ENCODE assay signal across 31 mouse cellular contexts in the genomic region with DNA sequence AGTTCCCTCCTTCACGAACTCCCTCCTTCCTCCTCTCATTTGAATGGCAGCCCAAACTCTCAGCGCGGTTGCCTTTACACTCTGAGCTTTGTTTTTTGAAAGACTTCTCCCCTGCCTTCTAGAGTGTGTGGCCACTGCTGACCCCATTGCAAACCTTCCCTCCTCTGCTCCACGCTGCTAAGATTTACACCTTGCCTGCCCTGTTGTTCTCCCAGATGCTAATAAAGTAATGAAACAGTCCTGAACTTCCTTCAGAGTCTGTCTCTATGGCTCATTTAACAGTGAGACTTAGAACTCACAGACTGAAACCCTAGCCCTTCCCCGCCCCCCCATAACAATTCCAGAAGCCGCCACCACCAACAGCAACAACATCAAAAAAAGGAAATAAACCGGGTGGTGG. TPM values are rescaled to one million over a fixed set of nuclear protein-coding genes. Genes with fewer than 3 reads are reported as not detected.
DNase-seq lines count a peak whose midpoint lies in the region; ATAC-seq and TF ChIP-seq lines count a peak whose summit lies in the region.
"Had no signal": no experiment of that assay in that cellular context is flagged by ENCODE, and none has a peak within 500 bp of the region (broad histone marks: within the 10 kb centered on the region; RNA-seq: fewer than 3 reads in every experiment).

No protein-coding gene starts in this region.

- TF ChIP-seq EP300 in liver, postnatal 0 days (IDR thresholded peaks at IDR 0.05; ENCODE audit: low read depth): no peak
- no peak for TF ChIP-seq EP300 in heart, adult 2 months (IDR thresholded peaks at IDR 0.05; ENCODE audit: insufficient read depth, low read depth, low read length)

- 12% methylated on average over 7 of the region's 7 CpGs for WGBS in kidney, embryonic 16.5 days
- WGBS in liver, embryonic 13.5 days (ENCODE audit: insufficient replicate concordance): 84% methylated on average over 7 of the region's 7 CpGs
- 81% methylated on average over 7 of the region's 7 CpGs for WGBS in liver, postnatal 0 days (ENCODE audit: insufficient replicate concordance)
- WGBS in liver, embryonic 16.5 days (ENCODE audit: insufficient replicate concordance): 84% methylated on average over 7 of the region's 7 CpGs
- 84% methylated on average over 7 of the region's 7 CpGs for WGBS in heart, adult 2 months

- H3K4me3 ChIP-seq in kidney, embryonic 16.5 days (ENCODE audit: low read length): no peak overlapping the region
- no peak overlapping the region for H3K4me3 ChIP-seq in liver, embryonic 13.5 days (replicated peaks)
- H3K4me3 ChIP-seq in liver, postnatal 0 days (ENCODE audit: low read depth, low read length): no peak overlapping the region
- H3K4me3 ChIP-seq in testis, adult 2 months (ENCODE audit: control insufficient read depth, low read depth, low read length): peak overlapping the region; percentile 62
- no peak overlapping the region for H3K4me3 ChIP-seq in liver, embryonic 16.5 days (ENCODE audit: low read depth, low read length)
- H3K4me3 ChIP-seq in heart, adult 2 months: no peak overlapping the region
- H3K4me3 ChIP-seq: forebrain, embryonic 10.5 days; forebrain, embryonic 13.5 days; hindbrain, embryonic 10.5 days; hindbrain, embryonic 13.5 days had no signal

- H3K9me3 ChIP-seq in kidney, embryonic 16.5 days (ENCODE audit: low read length): no peaks in the 10 kb centered on the region
- H3K9me3 ChIP-seq in liver, embryonic 13.5 days (replicated peaks): no peaks in the 10 kb centered on the region
- H3K9me3 ChIP-seq in liver, postnatal 0 days (ENCODE audit: low read length): no peaks in the 10 kb centered on the region
- no peaks in the 10 kb centered on the region for H3K9me3 ChIP-seq in liver, embryonic 16.5 days (replicated peaks; ENCODE audit: control insufficient read depth, low read length)
- H3K9me3 ChIP-seq: forebrain, embryonic 10.5 days; forebrain, embryonic 13.5 days; hindbrain, embryonic 10.5 days; hindbrain, embryonic 13.5 days had no signal

- DNase-seq in kidney, adult 9 months: no peak
- no peak for DNase-seq in liver, embryonic 13.5 days
- DNase-seq in liver, postnatal 0 days: no peak
- DNase-seq in testis, postnatal 14 days (ENCODE audit: low spot score): no peak
- no peak for DNase-seq in heart, adult 2 months
- DNase-seq: adrenal gland, postnatal 10 days; adrenal gland, postnatal 36 days; cerebellum, adult 18-20 months; cerebellum, adult 9-10 months; cerebellum, postnatal 14 days; gastrocnemius, postnatal 10 days; gastrocnemius, postnatal 36 days had no signal

- no peak for TF ChIP-seq POLR2A in testis, adult 2 months (IDR thresholded peaks at IDR 0.05; ENCODE audit: control insufficient read depth, low read depth, low read length)
- no peak for TF ChIP-seq POLR2A in heart, adult 2 months (IDR thresholded peaks at IDR 0.05; ENCODE audit: insufficient read depth, low read depth, low read length)

- no peaks in the 10 kb centered on the region for H3K27me3 ChIP-seq in kidney, embryonic 16.5 days (ENCODE audit: insufficient read depth, low read length)
- H3K27me3 ChIP-seq in liver, embryonic 13.5 days: no peaks in the 10 kb centered on the region
- H3K27me3 ChIP-seq in liver, postnatal 0 days (ENCODE audit: insufficient read depth, low read length): no peaks in the 10 kb centered on the region
- H3K27me3 ChIP-seq in testis, adult 2 months (ENCODE audit: control insufficient read depth, insufficient read depth, low read length): no peaks in the 10 kb centered on the region
- H3K27me3 ChIP-seq in liver, embryonic 16.5 days (ENCODE audit: control insufficient read depth, insufficient read depth, low read depth, low read length): no peaks in the 10 kb centered on the region
- no peaks in the 10 kb centered on the region for H3K27me3 ChIP-seq in heart, adult 2 months (ENCODE audit: control insufficient read depth, insufficient read depth, low read length)
- H3K27me3 ChIP-seq: forebrain, embryonic 13.5 days; hindbrain, embryonic 13.5 days; Patski had no signal

- intact Hi-C loops in heart, adult 2 months (cut with DNase I): no loop called here

- no peaks in the 10 kb centered on the region for H3K36me3 ChIP-seq in kidney, embryonic 16.5 days (ENCODE audit: insufficient read depth, low read length)
- no peaks in the 10 kb centered on the region for H3K36me3 ChIP-seq in liver, embryonic 13.5 days
- no peaks in the 10 kb centered on the region for H3K36me3 ChIP-seq in liver, postnatal 0 days (replicated peaks; ENCODE audit: insufficient read depth, low read length)
- no peaks in the 10 kb centered on the region for H3K36me3 ChIP-seq in testis, adult 2 months (ENCODE audit: control insufficient read depth, insufficient read depth, low read length)
- no peaks in the 10 kb centered on the region for H3K36me3 ChIP-seq in liver, embryonic 16.5 days (ENCODE audit: control insufficient read depth, insufficient read depth)
- H3K36me3 ChIP-seq in heart, adult 2 months (ENCODE audit: control insufficient read depth, insufficient read depth, low read length): no peaks in the 10 kb centered on the region
- H3K36me3 ChIP-seq: forebrain, embryonic 10.5 days; hindbrain, embryonic 10.5 days; hindbrain, embryonic 13.5 days had no signal

- peak; percentile 78 for ATAC-seq in kidney, embryonic 16.5 days (ENCODE audit: low FRiP score, low TSS enrichment)
- ATAC-seq in liver, embryonic 13.5 days (ENCODE audit: low read depth): no peak
- no peak for ATAC-seq in liver, postnatal 0 days
- no peak for ATAC-seq in liver, embryonic 16.5 days (ENCODE audit: low read depth)
- ATAC-seq: CD4-positive, CD25-positive, alpha-beta regulatory T cell, adult 4 months; forebrain, embryonic 13.5 days; forebrain, embryonic 16.5 days; Patski had no signal

- no peaks in the 10 kb centered on the region for H3K79me2 ChIP-seq in heart, adult 2 months (replicated peaks; ENCODE audit: control insufficient read depth, insufficient read depth, low read length)

- no peak for TF ChIP-seq CTCF in liver, postnatal 0 days (IDR thresholded peaks at IDR 0.05; ENCODE audit: low read depth)
- TF ChIP-seq CTCF in testis, adult 2 months (IDR thresholded peaks at IDR 0.05; ENCODE audit: control insufficient read depth, insufficient read depth, insufficient replicate concordance, low read depth, low read length): no peak
- TF ChIP-seq CTCF in heart, adult 2 months (IDR thresholded peaks at IDR 0.05): no peak

- no peak overlapping the region for H3K4me2 ChIP-seq in kidney, embryonic 16.5 days (replicated peaks; ENCODE audit: low read depth, low read length)
- H3K4me2 ChIP-seq in liver, embryonic 13.5 days: no peak overlapping the region
- no peak overlapping the region for H3K4me2 ChIP-seq in liver, postnatal 0 days (ENCODE audit: low read depth, low read length)
- no peak overlapping the region for H3K4me2 ChIP-seq in liver, embryonic 16.5 days (ENCODE audit: low read depth, low read length)
- H3K4me2 ChIP-seq: forebrain, embryonic 13.5 days; heart, embryonic 11.5 days; hindbrain, embryonic 13.5 days had no signal

- peak overlapping the region; percentile 61; the same call in 1 of the 2 replicates for H3K27ac ChIP-seq in kidney, embryonic 16.5 days (ENCODE audit: low read length)
- H3K27ac ChIP-seq in liver, embryonic 13.5 days: peak overlapping the region; percentile 92
- no peak overlapping the region for H3K27ac ChIP-seq in liver, postnatal 0 days (ENCODE audit: low read depth)
- no peak overlapping the region for H3K27ac ChIP-seq in testis, adult 2 months (ENCODE audit: control insufficient read depth, insufficient read depth, low read depth, low read length)
- H3K27ac ChIP-seq in liver, embryonic 16.5 days (ENCODE audit: low read length): peak overlapping the region; percentile 91; the same call in 1 of the 2 replicates
- H3K27ac ChIP-seq in heart, adult 2 months: no peak overlapping the region
- H3K27ac ChIP-seq: forebrain, embryonic 10.5 days; forebrain, embryonic 13.5 days; hindbrain, embryonic 10.5 days; hindbrain, embryonic 13.5 days had no signal

- H3K4me1 ChIP-seq in kidney, embryonic 16.5 days (ENCODE audit: insufficient read depth, low read length): peaks cover 6% of the 10 kb centered on the region; the same call in 1 of the 2 replicates
- peaks cover 42% of the 10 kb centered on the region for H3K4me1 ChIP-seq in liver, embryonic 13.5 days (replicated peaks)
- peaks cover 8% of the 10 kb centered on the region for H3K4me1 ChIP-seq in liver, postnatal 0 days (ENCODE audit: insufficient read depth)
- H3K4me1 ChIP-seq in testis, adult 2 months (ENCODE audit: control insufficient read depth, insufficient read depth, low read length): no peaks in the 10 kb centered on the region
- peaks cover 21% of the 10 kb centered on the region for H3K4me1 ChIP-seq in liver, embryonic 16.5 days (ENCODE audit: control insufficient read depth, low read depth, low read length)
- H3K4me1 ChIP-seq in heart, adult 2 months (ENCODE audit: control insufficient read depth, insufficient read depth, low read length): no peaks in the 10 kb centered on the region
- H3K4me1 ChIP-seq: forebrain, embryonic 13.5 days; hindbrain, embryonic 10.5 days had no signal

- no peak overlapping the region for H3K9ac ChIP-seq in kidney, embryonic 16.5 days (replicated peaks; ENCODE audit: low read length)
- H3K9ac ChIP-seq in liver, embryonic 13.5 days: no peak overlapping the region
- no peak overlapping the region for H3K9ac ChIP-seq in liver, postnatal 0 days (replicated peaks)
- H3K9ac ChIP-seq in liver, embryonic 16.5 days (ENCODE audit: low read depth, low read length): no peak overlapping the region
- no peak overlapping the region for H3K9ac ChIP-seq in heart, adult 2 months (ENCODE audit: low read depth, low read length)
- H3K9ac ChIP-seq: forebrain, embryonic 13.5 days; hindbrain, embryonic 13.5 days had no signal

RNA-seq across cellular contexts. Expression of a gene that starts 5.7 kb away (rescaled TPM):
- 42.9 and 52.3 TPM in 2 replicates for polyA plus RNA-seq in kidney, embryonic 16.5 days (2015; fragmentation: Nextera tagmentation; extraction: Ambion mirVana)
- polyA plus RNA-seq in liver, embryonic 13.5 days (2015; fragmentation: Nextera tagmentation; extraction: Ambion mirVana): 17.7 and 19.1 TPM in 2 replicates
- 10.3 and 10.8 TPM in 2 replicates for polyA plus RNA-seq in liver, postnatal 0 days (2015; fragmentation: Nextera tagmentation; extraction: Ambion mirVana)
- 52.2 and 56.7 TPM in 2 replicates for polyA plus RNA-seq in testis, adult 2 months (2012; rRNA removed)
- polyA plus RNA-seq in liver, embryonic 16.5 days (2015; fragmentation: Nextera tagmentation; extraction: Ambion mirVana): 15.6 and 16.3 TPM in 2 replicates
- 10 to 100 TPM; 70.8 to 81.9 TPM for total RNA-seq in heart, adult 2 months (2021)
- polyA plus RNA-seq in heart, adult 2 months (2012; rRNA removed): 22.4 and 49.3 TPM in 2 replicates

RNA-seq across cellular contexts. Expression of a gene that starts 26.5 kb away (rescaled TPM):
- polyA plus RNA-seq in kidney, embryonic 16.5 days (2015; fragmentation: Nextera tagmentation; extraction: Ambion mirVana): 2.0 and 2.3 TPM in 2 replicates
- polyA plus RNA-seq in liver, embryonic 13.5 days (2015; fragmentation: Nextera tagmentation; extraction: Ambion mirVana): 1.3 and 1.6 TPM in 2 replicates
- polyA plus RNA-seq in liver, postnatal 0 days (2015; fragmentation: Nextera tagmentation; extraction: Ambion mirVana): 0.59 and 0.71 TPM in 2 replicates
- 50.1 and 64.9 TPM in 2 replicates for polyA plus RNA-seq in testis, adult 2 months (2012; rRNA removed)
- 2.2 TPM in 2 replicates for polyA plus RNA-seq in liver, embryonic 16.5 days (2015; fragmentation: Nextera tagmentation; extraction: Ambion mirVana)
- 100 to 1,000 TPM; 174 to 203 TPM for total RNA-seq in heart, adult 2 months (2021)
- polyA plus RNA-seq in heart, adult 2 months (2012; rRNA removed): 216 and 276 TPM in 2 replicates
- total RNA-seq: granulocyte monocyte progenitor cell, adult 5-6 weeks had no signal
- polyA plus RNA-seq: C2C12 had no signal

RNA-seq across cellular contexts. Expression of a gene that starts 40.0 kb away (rescaled TPM):
- polyA plus RNA-seq in kidney, embryonic 16.5 days (2015; fragmentation: Nextera tagmentation; extraction: Ambion mirVana): 16.3 and 18.1 TPM in 2 replicates
- 13.9 and 15.4 TPM in 2 replicates for polyA plus RNA-seq in liver, embryonic 13.5 days (2015; fragmentation: Nextera tagmentation; extraction: Ambion mirVana)
- polyA plus RNA-seq in liver, postnatal 0 days (2015; fragmentation: Nextera tagmentation; extraction: Ambion mirVana): 6.3 and 6.5 TPM in 2 replicates
- 212 and 245 TPM in 2 replicates for polyA plus RNA-seq in testis, adult 2 months (2012; rRNA removed)
- 4.6 and 6.1 TPM in 2 replicates for polyA plus RNA-seq in liver, embryonic 16.5 days (2015; fragmentation: Nextera tagmentation; extraction: Ambion mirVana)
- total RNA-seq in heart, adult 2 months (2021): 10 to 100 TPM; 15.6 to 15.7 TPM
- 25.2 and 28.0 TPM in 2 replicates for polyA plus RNA-seq in heart, adult 2 months (2012; rRNA removed)

RNA-seq across cellular contexts. Expression of a gene that starts 46.6 kb away (rescaled TPM):
- polyA plus RNA-seq in kidney, embryonic 16.5 days (2015; fragmentation: Nextera tagmentation; extraction: Ambion mirVana): 13.0 and 15.5 TPM in 2 replicates
- not detected in 2 replicates for polyA plus RNA-seq in liver, embryonic 13.5 days (2015; fragmentation: Nextera tagmentation; extraction: Ambion mirVana)
- not detected in 2 replicates for polyA plus RNA-seq in liver, postnatal 0 days (2015; fragmentation: Nextera tagmentation; extraction: Ambion mirVana)
- 1.4 and 1.5 TPM in 2 replicates for polyA plus RNA-seq in testis, adult 2 months (2012; rRNA removed)
- not detected in 2 replicates for polyA plus RNA-seq in liver, embryonic 16.5 days (2015; fragmentation: Nextera tagmentation; extraction: Ambion mirVana)
- total RNA-seq in heart, adult 2 months (2021): not detected
- polyA plus RNA-seq in heart, adult 2 months (2012; rRNA removed): not detected in 2 replicates
- total RNA-seq: adrenal gland, adult 18-20 months; adrenal gland, postnatal 10 days; adrenal gland, postnatal 36 days; gastrocnemius, adult 18-20 months; gastrocnemius, postnatal 10 days; gastrocnemius, postnatal 36 days; granulocyte monocyte progenitor cell, adult 5-6 weeks; heart, adult 8-10 months; heart, postnatal 25 days had no signal
- polyA plus RNA-seq: C2C12; CD4-positive, CD25-positive, alpha-beta regulatory T cell, adult 4 months; embryonic facial prominence, embryonic 14.5 days; heart, postnatal 0 days had no signal

Comparison
In these comparisons a context has a peak if more than half of its experiments do, and no peak if none do; other contexts are left out.
1. H3K27ac ChIP-seq: peak in kidney, embryonic 16.5 days (single experiment), liver, embryonic 13.5 days (single experiment) and liver, embryonic 16.5 days (single experiment); none in liver, postnatal 0 days (single experiment), testis, adult 2 months (single experiment) and heart, adult 2 months (single experiment).
2. RNA of a gene that starts 26.5 kb away (polyA plus RNA-seq): 216 to 276 TPM in heart, adult 2 months and 50.1 to 64.9 TPM in testis, adult 2 months; 2.0 to 2.3 TPM in kidney, embryonic 16.5 days, 2.2 TPM in liver, embryonic 16.5 days, 1.3 to 1.6 TPM in liver, embryonic 13.5 days and 0.59 to 0.71 TPM in liver, postnatal 0 days; every median in the first group is over 10 times any median in the second.